Mouse (Mus musculus): ENCODE results near the gene Tmem121. TPM values are rescaled to one million over a fixed set of nuclear protein-coding genes. Genes with fewer than 3 reads are reported as not detected.
A peak's percentile ranks its signal among the peaks of the same experiment; 100 is the strongest.

Tmem121 gene
- total and polyA plus RNA-seq, 2 experiments from 2014 or later, result 55.3 to 98.0 TPM

DNA sequence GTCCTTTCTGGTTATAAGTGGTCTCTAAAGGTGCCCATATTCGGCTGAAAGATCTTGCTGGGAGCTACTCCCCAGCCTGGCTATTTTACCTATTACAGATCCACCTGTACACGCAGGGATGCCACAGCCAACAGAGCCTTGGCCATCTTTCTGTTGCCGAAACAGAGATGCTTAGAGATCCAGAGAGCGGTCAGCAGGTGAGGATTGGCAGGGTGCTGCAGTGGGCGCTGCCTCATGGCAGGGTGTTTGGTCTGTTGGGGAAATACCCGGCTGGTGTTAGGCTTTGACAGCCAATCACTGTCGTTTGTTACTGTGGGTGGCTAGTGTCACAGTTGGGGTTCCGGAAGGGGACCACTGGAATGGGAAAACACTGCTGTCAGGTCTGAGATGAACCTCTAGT, 27.8 kb upstream of the Tmem121 start:
- Histone ChIP-seq H3K27me3 (ENCODE audit: insufficient read depth, low read length) (no peaks in the 10 kb centered on the region), H3K4me2 (ENCODE audit: low read depth, low read length) (no peak overlapping the region), H3K4me3 (ENCODE audit: low read length) (no peak overlapping the region), H3K4me1 (ENCODE audit: insufficient read depth, low read length) (peaks cover 13% of the 10 kb centered on the region), H3K36me3 (ENCODE audit: insufficient read depth, low read length) (no peaks in the 10 kb centered on the region), H3K9me3 (ENCODE audit: low read length) (no peaks in the 10 kb centered on the region), H3K27ac (no peak overlapping the region), H3K9ac (replicated peaks; ENCODE audit: low read length) (no peak overlapping the region)
- no peak for DNase-seq (ENCODE audit: low spot score)
- TF ChIP-seq CTCF (IDR thresholded peaks at IDR 0.05; ENCODE audit: low read depth), result no peak
- WGBS, result 87% methylated on average over 8 of the region's 8 CpGs
- ATAC-seq, result no peak

DNA sequence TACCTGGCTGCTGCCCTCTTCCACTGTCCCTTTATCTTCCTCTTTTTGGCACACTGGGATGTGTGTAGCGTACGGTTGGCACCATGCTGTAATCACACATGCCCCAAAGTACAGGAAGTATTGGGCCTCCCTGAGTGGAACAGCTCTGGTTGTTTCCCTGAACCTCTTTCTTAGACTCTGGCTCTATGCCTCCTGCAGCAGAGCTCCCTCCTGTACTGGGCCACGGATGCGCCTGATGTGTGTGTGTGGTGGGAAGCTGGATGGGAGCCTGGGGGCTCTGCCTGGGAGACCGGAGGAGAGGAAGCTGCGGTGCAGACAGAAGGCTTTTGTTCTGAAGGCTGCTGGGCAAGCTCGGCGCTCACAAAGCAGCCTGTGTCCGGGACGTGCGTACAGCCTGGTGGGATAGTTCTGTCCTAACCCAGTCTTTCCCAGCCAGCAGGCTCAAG, 22.1 kb upstream of the Tmem121 start:
- ATAC-seq (peak; percentile 94), DNase-seq (ENCODE audit: low spot score) (peak; percentile 77)
- 51% methylated on average over 11 of the region's 11 CpGs for WGBS
- Histone ChIP-seq H3K4me2 (ENCODE audit: low read depth, low read length) (no peak overlapping the region), H3K36me3 (ENCODE audit: insufficient read depth, low read length) (no peaks in the 10 kb centered on the region), H3K9ac (replicated peaks; ENCODE audit: low read length) (peak overlapping the region; percentile 29; the same call in 1 of the 2 replicates), H3K4me1 (ENCODE audit: insufficient read depth, low read length) (peaks cover 5% of the 10 kb centered on the region; the same call in 1 of the 2 replicates), H3K9me3 (ENCODE audit: low read length) (no peaks in the 10 kb centered on the region), H3K27ac (peak overlapping the region; percentile 76), H3K4me3 (ENCODE audit: low read length) (no peak overlapping the region), H3K27me3 (ENCODE audit: insufficient read depth, low read length) (no peaks in the 10 kb centered on the region)
- no peak for TF ChIP-seq CTCF (IDR thresholded peaks at IDR 0.05; ENCODE audit: low read depth)

DNA sequence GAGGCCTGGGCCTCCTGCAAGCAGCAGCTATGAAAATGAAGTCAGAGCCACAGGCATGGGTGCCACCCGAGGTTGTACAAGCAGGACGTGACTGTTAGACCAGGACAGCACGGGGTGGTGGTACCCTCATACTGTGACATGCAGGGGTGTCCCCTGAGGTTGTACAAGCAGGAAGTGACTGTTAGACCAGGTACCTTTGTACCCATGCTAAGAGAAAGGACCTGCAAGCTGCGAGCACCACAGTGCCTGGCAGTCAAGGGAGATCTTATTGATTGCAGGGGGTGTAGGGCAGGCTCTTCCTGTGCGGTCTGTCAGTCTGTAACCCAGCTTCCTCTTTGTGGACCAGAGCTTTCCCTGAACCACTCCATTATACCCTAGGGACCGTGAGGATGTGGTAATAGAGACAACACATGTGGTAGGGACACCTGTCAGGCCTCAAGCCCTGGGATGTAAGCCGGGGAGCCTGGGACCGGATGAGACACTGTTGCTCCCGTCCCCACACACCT, 17.6 kb upstream of the Tmem121 start:
- ATAC-seq (no peak), DNase-seq (ENCODE audit: low spot score) (no peak)
- H3K9me3 ChIP-seq (ENCODE audit: low read length), result no peaks in the 10 kb centered on the region
- H3K36me3 ChIP-seq (ENCODE audit: insufficient read depth, low read length), result no peaks in the 10 kb centered on the region
- no peaks in the 10 kb centered on the region for H3K27me3 ChIP-seq (ENCODE audit: insufficient read depth, low read length)
- H3K9ac ChIP-seq (replicated peaks; ENCODE audit: low read length), result no peak overlapping the region
- H3K4me2 ChIP-seq (ENCODE audit: low read depth, low read length), result no peak overlapping the region
- H3K4me1 ChIP-seq (ENCODE audit: insufficient read depth, low read length), result peaks cover 3% of the 10 kb centered on the region; the same call in 1 of the 2 replicates
- 84% methylated on average over 9 of the region's 9 CpGs for WGBS
- no peak overlapping the region for H3K4me3 ChIP-seq (ENCODE audit: low read length)
- TF ChIP-seq CTCF (IDR thresholded peaks at IDR 0.05; ENCODE audit: low read depth), result no peak
- no peak overlapping the region for H3K27ac ChIP-seq

DNA sequence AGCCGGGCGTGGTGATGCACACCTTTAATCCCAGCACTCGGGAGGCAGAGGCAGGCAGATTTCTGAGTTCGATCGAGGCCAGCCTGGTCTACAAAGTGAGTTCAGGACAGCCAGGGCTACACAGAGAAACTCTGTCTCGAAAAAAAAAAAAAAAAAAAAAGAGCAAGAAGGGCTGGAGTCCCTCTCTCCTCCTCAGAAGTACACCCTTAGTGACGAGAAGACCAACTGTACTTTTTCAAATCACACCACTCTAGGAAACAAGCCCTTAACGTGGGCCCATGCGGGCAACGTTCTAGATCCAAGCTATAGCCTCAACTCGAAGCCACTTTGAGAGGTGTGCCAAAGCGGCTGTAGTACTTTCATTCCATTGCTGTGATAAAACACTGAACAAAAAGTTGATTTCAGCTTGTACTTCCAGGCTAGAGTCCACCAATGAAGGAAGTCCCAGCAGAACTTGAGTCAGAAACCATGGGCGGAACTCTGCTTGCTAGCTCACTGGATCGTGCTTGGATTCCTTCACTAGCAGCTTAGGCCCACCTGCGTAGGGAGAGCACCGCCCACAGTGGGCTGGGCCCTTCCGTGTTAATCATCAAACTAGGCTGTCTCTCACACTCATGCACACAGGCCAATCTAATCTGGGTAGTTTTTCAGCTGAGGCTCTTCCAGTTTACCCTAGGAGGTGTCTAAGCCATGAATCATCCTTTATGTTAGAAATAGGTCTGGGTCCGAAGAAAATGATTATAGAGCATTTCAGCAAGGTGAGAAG, 8.6 kb upstream of the Tmem121 start:
- DNase-seq (ENCODE audit: low spot score) (no peak), ATAC-seq (no peak)
- WGBS, result 93% methylated on average over 18 of the region's 18 CpGs
- H3K4me1 ChIP-seq (ENCODE audit: insufficient read depth, low read length), result no peaks in the 10 kb centered on the region
- H3K9me3 ChIP-seq (ENCODE audit: low read length), result no peaks in the 10 kb centered on the region
- H3K27ac ChIP-seq, result no peak overlapping the region
- no peak overlapping the region for H3K4me3 ChIP-seq (ENCODE audit: low read length)
- H3K9ac ChIP-seq (replicated peaks; ENCODE audit: low read length), result no peak overlapping the region
- no peaks in the 10 kb centered on the region for H3K36me3 ChIP-seq (ENCODE audit: insufficient read depth, low read length)
- TF ChIP-seq CTCF (IDR thresholded peaks at IDR 0.05; ENCODE audit: low read depth), result no peak
- H3K27me3 ChIP-seq (ENCODE audit: insufficient read depth, low read length), result no peaks in the 10 kb centered on the region
- H3K4me2 ChIP-seq (ENCODE audit: low read depth, low read length), result no peak overlapping the region

DNA sequence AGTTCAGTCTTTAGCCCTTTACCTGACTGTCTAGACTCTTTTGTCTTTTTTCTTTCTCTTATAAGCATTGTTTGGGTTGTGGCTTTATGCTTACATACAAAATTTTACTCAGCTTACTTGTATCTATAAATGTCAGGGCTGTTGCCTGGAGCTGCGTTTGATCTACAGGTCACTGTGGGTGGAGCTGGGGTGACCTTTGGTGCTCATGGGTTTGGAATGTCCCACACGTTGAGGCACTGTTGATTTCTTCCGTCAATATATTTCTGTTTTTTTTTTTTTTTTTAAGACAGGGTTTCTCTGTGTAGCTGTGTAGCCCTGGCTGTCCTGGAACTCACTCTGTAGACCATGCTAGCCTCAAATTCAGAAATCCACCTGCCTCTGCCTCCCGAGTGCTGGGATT, 4.7 kb upstream of the Tmem121 start:
- H3K4me3 ChIP-seq (ENCODE audit: low read length), result no peak overlapping the region
- H3K36me3 ChIP-seq (ENCODE audit: insufficient read depth, low read length), result no peaks in the 10 kb centered on the region
- H3K9ac ChIP-seq (replicated peaks; ENCODE audit: low read length), result no peak overlapping the region
- no peaks in the 10 kb centered on the region for H3K4me1 ChIP-seq (ENCODE audit: insufficient read depth, low read length)
- ATAC-seq (no peak), DNase-seq (ENCODE audit: low spot score) (no peak)
- WGBS, result 73% methylated on average over 4 of the region's 4 CpGs
- H3K9me3 ChIP-seq (ENCODE audit: low read length), result no peaks in the 10 kb centered on the region
- no peak for TF ChIP-seq CTCF (IDR thresholded peaks at IDR 0.05; ENCODE audit: low read depth)
- no peak overlapping the region for H3K27ac ChIP-seq
- H3K4me2 ChIP-seq (ENCODE audit: low read depth, low read length), result no peak overlapping the region
- no peaks in the 10 kb centered on the region for H3K27me3 ChIP-seq (ENCODE audit: insufficient read depth, low read length)

DNA sequence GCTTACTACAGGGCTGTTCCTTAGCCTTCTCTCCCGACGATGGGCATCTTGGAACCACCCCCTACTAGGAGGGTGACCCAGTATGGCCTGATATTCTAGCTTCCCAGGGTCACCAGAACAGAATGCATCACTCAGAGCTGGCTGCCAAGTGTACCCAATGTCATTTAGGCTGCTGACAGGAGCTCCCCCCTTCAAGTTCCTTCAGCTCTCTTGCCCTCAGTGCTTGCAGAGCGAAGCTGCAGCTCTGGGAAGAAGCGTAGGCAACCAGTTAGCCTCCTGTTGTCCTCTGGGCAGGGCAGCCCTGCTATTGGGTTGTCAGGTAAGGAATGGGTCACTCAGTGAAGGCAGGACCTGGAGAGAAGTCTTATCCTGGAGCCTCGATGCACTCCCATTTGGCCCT, 785 bp upstream of the Tmem121 start:
- H3K4me2 ChIP-seq (ENCODE audit: low read depth, low read length), result peak overlapping the region; percentile 91
- H3K9me3 ChIP-seq (ENCODE audit: low read length), result no peaks in the 10 kb centered on the region
- peaks cover 10% of the 10 kb centered on the region for H3K4me1 ChIP-seq (ENCODE audit: insufficient read depth, low read length)
- no peaks in the 10 kb centered on the region for H3K27me3 ChIP-seq (ENCODE audit: insufficient read depth, low read length)
- no peak for TF ChIP-seq CTCF (IDR thresholded peaks at IDR 0.05; ENCODE audit: low read depth)
- no peak overlapping the region for H3K4me3 ChIP-seq (ENCODE audit: low read length)
- H3K27ac ChIP-seq, result peak overlapping the region; percentile 82; the same call in 1 of the 2 replicates
- H3K36me3 ChIP-seq (ENCODE audit: insufficient read depth, low read length), result peaks cover 5% of the 10 kb centered on the region; the same call in 1 of the 2 replicates
- ATAC-seq, result no peak
- 65% methylated on average over 5 of the region's 5 CpGs for WGBS
- peak overlapping the region; percentile 88; the same call in 1 of the 2 replicates for H3K9ac ChIP-seq (replicated peaks; ENCODE audit: low read length)
- no peak for DNase-seq (ENCODE audit: low spot score)
